Mouse (Mus musculus) spleen, adult 2 months (tissue): ENCODE measurements around the gene Lurap1l.

Source experiments
- CTCF ChIP-seq: fragments of 200-500 bp; IDR thresholded peaks from 2 replicates; pipeline ENCODE4 v1.5.1; 2011; ENCODE audit warnings: mild to moderate bottlenecking, inconsistent platforms; ENCODE audit not compliant: insufficient read depth, insufficient read length, insufficient replicate concordance; ENCODE audit errors: extremely low read depth
- POLR2A ChIP-seq: fragments of 200-500 bp; IDR thresholded peaks from 2 replicates; pipeline ENCODE4 v1.6.1; 2011; ENCODE audit warnings: low read depth, low read length, inconsistent platforms

DNA sequence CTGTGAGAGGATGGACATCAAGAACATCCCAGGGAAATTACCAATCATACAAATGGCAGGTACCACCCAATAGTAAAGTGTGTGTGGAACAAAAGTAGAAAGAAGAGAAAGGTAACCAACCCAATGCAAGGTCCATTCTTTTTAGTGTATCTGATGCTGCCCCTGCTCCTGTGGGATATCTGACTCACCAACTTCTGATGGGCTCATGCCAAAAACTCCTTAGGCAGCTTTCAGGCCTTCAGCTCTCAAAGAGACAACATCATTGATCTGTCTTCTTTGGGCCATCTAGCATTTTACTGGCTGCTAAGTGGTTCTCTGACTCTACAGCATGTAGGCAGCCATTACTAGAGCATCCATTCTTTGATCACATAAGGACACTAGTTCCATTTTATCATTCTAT, 63.5 kb downstream of the Lurap1l start:
- TF ChIP-seq POLR2A (no peak), CTCF (no peak)
